Comparison of ENCODE assay signal across 8 mouse cellular contexts in genomic region chr14:49066274-49066823, GRCm38 (mm10). TPM values are rescaled to one million over a fixed set of nuclear protein-coding genes. Genes with fewer than 3 reads are reported as not detected.
DNase-seq lines count a peak whose midpoint lies in the region; ATAC-seq lines count a peak whose summit lies in the region.

Gene Exoc5, minus strand, starts transcription at chr14:49066653.

- no peaks in the 10 kb centered on the region for H3K36me3 ChIP-seq in hindbrain, embryonic 14.5 days (replicated peaks; ENCODE audit: control insufficient read depth, insufficient read depth)

- peaks cover 24% of the 10 kb centered on the region for H3K4me1 ChIP-seq in hindbrain, embryonic 14.5 days (replicated peaks; ENCODE audit: control insufficient read depth, insufficient read depth, low read length)

- no peaks in the 10 kb centered on the region for H3K27me3 ChIP-seq in hindbrain, embryonic 14.5 days (ENCODE audit: control insufficient read depth, insufficient read depth, low read length)

- H3K27ac ChIP-seq in hindbrain, embryonic 14.5 days: peak within 1 kb of the TSS; percentile 98

- DNase-seq in R1 (ENCODE audit: low read depth, low spot score): peak; percentile 95
- DNase-seq in cerebellum, postnatal 25 days: peak; percentile 98 to 99
- DNase-seq in frontal cortex, postnatal 25 days (ENCODE audit: low spot score in 2 of 2): peak; percentile 95 to 97
- DNase-seq in hindbrain, embryonic 14.5 days (ENCODE audit: low spot score): peak; percentile 97
- DNase-seq in layer of hippocampus, postnatal 36 days: peak; percentile 95 to 96
- DNase-seq in lung, postnatal 36 days: peak; percentile 96
- peak; percentile 97 for DNase-seq in retina, postnatal 1 day
- DNase-seq in urinary bladder, adult 18-20 months (ENCODE audit: low spot score in 2 of 2): peak; percentile 93 to 94

- ATAC-seq in hindbrain, embryonic 14.5 days (ENCODE audit: low FRiP score): peak; percentile 96

- WGBS in hindbrain, embryonic 14.5 days: under 1% methylated on average over 53 of the region's 53 CpGs

- H3K4me3 ChIP-seq in hindbrain, embryonic 14.5 days (replicated peaks; ENCODE audit: low read length): peak within 1 kb of the TSS; percentile 97

- H3K9me3 ChIP-seq in hindbrain, embryonic 14.5 days (ENCODE audit: control insufficient read depth, low read length): no peaks in the 10 kb centered on the region

- peak within 1 kb of the TSS; percentile 72 for H3K4me2 ChIP-seq in hindbrain, embryonic 14.5 days (replicated peaks)

- peak within 1 kb of the TSS; percentile 99 for H3K9ac ChIP-seq in hindbrain, embryonic 14.5 days

RNA-seq across cellular contexts. Expression of gene Exoc5, which starts in this region (rescaled TPM):
- polyA plus RNA-seq in hindbrain, embryonic 14.5 days (2014; fragmentation: Nextera tagmentation; extraction: Ambion mirVana): 82.0 and 94.5 TPM in 2 replicates
- 10 to 100 TPM; 57.3 to 57.4 TPM for total RNA-seq in layer of hippocampus, postnatal 36 days (2021)

Comparison
In these comparisons a context has a peak if more than half of its experiments do, and no peak if none do; other contexts are left out.
1. Peak in every context shown above with its lines: DNase-seq, ATAC-seq, H3K4me3 ChIP-seq and H3K27ac ChIP-seq.